Mouse (Mus musculus) right cerebral cortex, postnatal 4 days (tissue): ENCODE results near the gene Zeb2.
"Not testable (repeated sequence)": the region's sequence is repeated elsewhere in the genome, so short reads cannot be mapped to it uniquely, and the experiment has no call there.

Experiments
- DNase-seq: peaks from one replicate; pipeline ENCODE4 v3.0.0-alpha.2; 2022

The Zeb2 gene

DNA sequence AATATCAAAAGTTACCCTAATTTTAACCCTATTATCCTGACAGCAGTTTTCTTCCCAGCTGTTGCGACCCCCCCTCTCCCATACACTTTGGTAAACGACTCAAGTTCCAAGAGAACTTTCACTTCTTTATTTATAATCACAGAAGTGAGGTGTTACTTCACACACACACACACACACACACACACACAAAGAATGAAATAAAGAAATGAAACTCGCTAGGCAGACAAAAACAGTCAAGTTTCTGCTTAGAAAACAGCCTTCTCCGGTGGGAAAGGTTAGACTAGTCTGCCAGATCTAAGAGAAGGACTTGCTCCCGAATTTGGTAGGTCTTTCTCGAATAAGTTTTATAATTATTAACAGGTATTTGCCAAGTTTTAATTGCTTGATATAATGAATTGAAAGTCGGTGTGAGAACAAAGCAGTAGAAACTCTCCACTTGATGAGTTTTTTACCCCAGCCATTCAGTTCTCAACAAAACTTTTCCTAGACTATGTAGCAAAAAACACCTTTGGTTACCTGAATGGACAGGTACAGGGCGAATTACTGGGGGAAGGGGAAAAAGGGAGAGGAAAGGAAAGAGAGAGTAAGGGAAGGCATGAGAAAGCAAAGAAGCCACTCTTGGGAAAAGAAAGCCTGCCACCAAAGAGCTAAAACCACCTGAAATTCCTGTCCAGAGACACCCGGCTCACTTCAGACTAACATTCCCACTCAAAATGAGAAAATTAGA, 5.0 kb downstream of the Zeb2 start:
- no peak for DNase-seq

GRCm38 (mm10) chr2:45111571-45111970, 5.6 kb downstream of the Zeb2 start:
- not testable (repeated sequence) for DNase-seq

DNA sequence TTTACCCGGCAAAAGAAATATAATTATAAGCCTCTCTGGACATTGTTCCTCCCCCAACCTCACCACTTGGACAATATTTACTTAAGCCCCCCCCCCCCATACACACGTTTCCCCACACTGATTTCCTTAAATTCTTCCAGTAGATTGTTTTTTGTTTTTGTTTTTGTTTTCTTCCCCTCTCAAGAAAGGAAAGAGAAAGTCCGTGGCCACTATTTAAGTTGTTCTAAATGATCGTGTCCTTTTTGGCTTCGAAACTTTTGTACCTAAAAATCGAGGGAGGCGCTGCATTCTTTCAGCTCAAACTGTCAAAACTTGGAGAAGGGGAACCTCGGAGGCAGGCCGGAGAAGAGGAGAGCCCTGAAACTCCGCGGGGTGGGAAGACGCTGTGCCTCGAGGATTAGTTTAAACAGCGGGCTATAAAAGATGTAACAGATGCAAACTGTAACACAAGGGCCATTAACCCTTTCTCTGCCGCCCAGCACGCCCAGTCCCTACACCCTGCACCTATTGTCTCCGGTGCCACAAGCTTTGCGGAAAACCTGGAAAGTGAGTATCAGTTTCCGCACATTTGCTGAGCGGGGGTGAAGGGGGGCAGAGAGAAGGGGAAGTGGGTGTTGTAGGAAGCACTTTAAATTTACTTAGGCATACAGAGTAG, 6.3 kb downstream of the Zeb2 start:
- DNase-seq = peak; percentile 58

- DNase-seq = no peak
These were observed 7.0 kb downstream of the Zeb2 start for GRCm38 (mm10) chr2:45109951-45110756.

DNA sequence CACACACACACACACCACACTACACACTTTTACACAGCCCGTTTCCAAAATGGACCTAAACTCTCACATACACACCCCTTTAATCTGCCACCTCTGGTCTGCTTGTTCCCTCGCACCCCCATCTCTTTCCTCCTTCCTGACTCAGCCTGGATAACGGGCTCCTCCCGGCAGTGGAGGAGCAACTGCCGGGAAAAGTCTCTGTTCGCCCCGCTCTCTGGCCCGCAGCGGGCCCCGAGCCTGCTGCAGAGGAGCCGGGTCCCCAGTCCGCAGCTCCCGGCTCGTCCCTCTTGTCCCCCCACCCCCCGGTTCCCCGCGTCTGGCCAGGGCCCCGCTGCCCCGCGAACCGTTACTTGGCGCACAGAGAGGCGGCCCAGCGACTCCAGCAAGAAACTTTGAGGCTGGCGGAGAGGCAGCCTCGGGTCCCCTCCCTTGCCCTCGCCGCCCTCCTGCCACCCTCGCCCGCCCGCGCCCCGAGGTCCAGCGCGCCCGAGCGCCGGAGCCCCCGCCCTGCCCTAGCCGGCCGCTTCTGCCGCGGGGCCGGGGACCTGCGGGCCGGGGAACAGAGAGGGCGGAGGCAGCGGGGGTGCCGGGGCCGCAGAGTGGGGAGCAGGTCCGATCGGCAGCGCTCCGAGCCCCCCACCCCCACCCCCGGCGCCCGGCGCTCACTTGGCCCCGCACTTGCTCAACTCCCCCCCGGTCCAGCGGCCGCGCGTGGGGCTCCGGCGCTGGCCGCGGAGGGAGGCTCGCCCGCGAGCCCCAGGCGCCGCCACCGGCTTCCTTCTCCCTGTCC, 7.8 kb downstream of the Zeb2 start:
- DNase-seq = no peak

- peak; percentile 60 for DNase-seq
These were observed 8.6 kb downstream of the Zeb2 start for GRCm38 (mm10) chr2:45108521-45109091.

DNA sequence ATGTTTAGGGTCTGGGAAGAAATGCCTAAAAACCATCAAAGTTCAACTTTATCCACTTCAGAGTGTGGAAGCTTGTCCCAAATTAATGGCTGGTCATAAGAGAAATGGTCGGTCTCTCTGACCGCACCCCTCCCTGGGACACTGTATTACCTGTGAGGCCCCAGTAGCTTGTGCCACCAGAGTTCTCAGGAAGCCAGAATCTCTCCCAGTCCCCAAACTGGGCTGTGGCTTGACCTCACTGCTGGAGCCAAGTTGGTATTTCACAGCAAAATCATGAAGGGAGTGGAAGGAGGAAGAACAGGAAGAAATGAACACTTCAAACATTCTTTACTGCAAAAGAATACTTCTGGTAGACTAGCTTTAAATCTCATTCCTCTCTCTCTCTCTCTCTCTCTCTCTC, 9.6 kb downstream of the Zeb2 start:
- no peak for DNase-seq

GRCm38 (mm10) chr2:45105922-45106851, 11.0 kb downstream of the Zeb2 start:
- no peak for DNase-seq

DNA sequence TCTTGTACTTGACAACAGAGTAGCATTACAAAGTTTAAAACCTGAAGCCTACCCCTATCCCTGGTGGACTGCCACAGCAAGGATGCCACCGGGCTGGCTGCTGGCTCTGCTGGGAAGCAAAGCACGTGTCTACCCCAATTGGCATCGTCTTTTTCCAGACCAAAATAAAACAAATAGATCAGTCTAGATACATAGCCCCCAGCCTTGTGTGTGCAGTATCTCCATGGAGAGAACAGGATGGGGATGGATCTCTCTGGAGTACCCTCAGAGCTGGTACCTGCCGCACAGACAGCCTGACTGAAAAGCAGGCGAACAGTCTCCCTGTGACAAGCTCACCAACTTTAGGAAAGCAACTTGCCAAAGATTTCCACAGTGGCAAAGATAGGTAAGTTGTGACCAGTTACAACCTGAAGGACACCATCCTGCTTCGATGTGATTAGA, 11.9 kb downstream of the Zeb2 start:
- peak; percentile 37 for DNase-seq

GRCm38 (mm10) chr2:45104511-45105055, 12.6 kb downstream of the Zeb2 start:
- DNase-seq = peak; percentile 1

DNA sequence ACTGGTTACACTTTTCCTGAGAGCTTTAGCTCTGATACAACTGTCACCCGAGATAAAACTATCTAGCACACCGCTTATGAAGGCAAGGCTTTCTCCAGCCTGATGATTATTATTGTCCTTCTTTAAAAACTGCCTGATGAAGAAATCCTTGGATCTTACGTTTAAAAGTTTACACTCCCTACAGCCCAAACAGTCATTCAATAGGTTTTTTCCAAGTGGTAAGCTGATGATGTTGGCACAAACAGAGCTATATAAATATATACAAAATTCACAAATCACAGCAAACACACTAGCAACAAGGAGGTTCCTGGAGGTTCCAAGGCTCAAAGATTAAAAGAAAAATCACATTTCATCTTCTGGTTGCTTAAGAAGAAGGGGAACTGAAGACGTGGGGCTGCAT, 13.1 kb downstream of the Zeb2 start:
- DNase-seq = no peak

DNA sequence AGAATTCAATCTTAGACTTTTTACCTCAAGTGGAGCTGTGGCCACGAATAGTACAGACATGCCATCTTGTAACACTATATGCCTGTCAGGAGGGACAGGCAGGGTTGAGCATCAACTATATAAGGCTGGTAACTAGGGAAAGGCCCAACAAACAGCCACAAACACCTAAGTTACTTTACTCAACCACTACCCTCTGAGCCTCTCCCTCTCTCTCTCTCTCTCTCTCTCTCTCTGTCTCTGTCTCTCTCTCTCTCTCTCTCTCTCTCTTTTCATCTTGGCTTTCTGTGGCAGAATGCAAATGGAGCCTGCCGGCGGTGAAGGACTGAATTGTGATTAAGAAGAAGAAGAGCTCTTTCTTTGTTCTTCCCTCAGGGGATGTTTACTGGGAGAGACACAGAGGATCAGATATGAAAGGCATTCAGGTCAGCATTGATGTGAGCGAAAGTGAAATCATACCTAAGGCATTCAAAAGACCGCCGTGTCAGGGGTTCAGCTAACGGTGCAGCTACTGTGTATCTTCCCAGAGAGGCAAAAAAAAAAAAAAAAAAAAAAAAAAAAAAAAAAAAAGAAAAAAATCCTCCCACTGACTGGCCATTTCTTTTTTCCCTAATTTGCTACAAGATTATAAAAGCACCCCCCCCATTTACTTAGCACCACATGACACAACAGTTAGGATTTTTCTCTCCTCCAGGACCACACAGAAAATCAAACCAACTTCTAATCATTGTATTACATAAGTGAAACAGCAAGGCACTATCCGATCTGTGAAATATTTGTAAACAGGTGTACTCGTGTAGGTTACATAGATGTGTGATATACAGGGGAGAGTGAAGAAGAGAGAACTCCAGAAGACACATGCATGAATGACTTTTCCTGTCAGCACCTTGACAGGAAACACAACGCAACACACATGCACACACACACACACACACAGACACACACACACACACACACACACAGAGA, 13.9 kb downstream of the Zeb2 start:
- DNase-seq = peak; percentile 16

DNA sequence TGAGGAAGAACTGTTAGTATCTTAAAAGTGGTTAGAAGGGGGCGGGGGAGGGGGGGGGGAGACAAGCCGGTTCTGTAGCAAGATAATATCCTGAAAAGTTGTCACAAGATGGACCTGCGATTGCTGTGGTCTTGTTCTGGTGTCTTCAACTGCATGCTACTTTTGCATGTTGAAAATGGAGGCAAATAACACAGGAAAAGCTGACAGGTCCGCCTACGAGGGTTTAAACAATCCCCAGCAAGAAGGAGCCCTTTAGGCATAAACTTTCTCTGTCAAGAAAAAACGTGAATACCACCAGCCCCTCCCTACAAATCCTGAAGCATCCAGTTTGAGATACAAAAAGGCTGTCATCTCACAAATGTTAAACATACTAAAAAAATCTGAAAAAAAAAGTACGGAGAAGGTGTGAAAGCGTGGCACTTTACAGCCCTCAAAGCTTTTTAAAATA, 15.0 kb downstream of the Zeb2 start:
- DNase-seq = no peak

- no peak for DNase-seq
These were observed 15.6 kb downstream of the Zeb2 start for GRCm38 (mm10) chr2:45101586-45101985.

GRCm38 (mm10) chr2:45101040-45101439, 16.2 kb downstream of the Zeb2 start:
- no peak for DNase-seq

GRCm38 (mm10) chr2:45100628-45101027, 16.6 kb downstream of the Zeb2 start:
- DNase-seq = peak; percentile 10

GRCm38 (mm10) chr2:45100017-45100416, 17.2 kb downstream of the Zeb2 start:
- peak; percentile 6 for DNase-seq

- DNase-seq = peak; percentile 2
These were observed 18.1 kb downstream of the Zeb2 start for GRCm38 (mm10) chr2:45099081-45099480.

DNA sequence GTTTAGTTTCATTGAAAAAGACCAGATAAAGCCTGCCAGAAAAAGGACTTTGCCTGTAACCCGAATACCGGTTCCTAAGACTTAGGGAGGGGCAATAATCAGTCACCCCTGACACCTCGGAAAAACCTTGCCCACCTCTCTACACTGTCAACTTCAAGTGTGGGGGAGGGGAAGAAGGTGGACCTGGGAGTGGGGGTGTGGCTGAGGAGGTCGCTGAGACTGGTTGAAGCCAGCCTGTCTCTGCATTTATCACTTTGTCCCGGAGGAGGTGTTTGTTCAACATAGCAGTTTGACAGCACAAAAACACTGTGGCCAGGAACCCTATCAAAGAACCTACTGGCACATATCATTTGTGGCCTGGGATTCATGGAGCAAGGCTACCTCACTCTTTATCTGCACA, 19.2 kb downstream of the Zeb2 start:
- DNase-seq = peak; percentile 7
